Mouse (Mus musculus) kidney, postnatal 4 days (tissue): ENCODE data around the gene Col5a2.

ENCODE experiments used
- DNase-seq, 2 experiments: peaks; one replicate each; pipeline ENCODE4 v3.0.0; 2021; ENCODE audit warnings: mixed read lengths in 2 of 2

Col5a2 gene

DNA sequence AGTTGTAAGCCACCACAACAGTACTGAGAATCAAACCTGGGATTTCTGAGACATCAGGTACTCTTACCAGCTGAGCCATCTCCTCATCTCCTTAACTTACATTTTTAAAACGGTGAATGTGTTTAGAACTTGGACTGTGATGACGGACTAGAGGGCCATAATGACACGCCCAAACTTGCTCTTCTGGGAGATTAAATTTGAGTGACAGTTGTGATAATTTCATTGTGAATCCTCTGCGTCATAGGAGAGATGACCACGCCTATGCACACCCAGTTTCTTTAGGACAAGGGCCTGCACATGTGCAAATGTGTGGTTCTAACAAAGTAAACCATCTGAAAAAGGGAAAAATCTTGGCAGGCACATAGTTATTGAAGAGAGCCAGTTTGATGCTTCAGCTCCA is 79.2 kb downstream of the Col5a2 start:
- DNase-seq = no peak

DNA sequence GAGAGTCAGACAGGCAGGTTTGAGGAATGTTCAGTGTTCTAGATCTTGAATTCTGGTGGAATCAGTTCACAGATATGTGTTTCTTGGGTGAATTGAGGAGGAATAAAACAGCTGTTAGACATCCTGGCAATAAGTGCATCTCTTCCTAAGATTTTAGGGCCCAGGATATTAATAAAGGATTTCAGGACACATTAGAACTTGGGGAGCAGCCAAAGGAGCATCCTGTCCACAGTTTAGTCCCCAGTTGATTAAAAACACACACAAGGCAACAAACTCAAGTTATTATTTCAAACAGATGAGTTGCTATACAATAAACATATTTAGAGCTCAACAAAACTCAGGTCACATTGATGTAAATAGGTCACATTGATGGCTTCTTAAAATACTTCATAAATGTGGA is 82.5 kb downstream of the Col5a2 start:
- no peak for DNase-seq

DNA sequence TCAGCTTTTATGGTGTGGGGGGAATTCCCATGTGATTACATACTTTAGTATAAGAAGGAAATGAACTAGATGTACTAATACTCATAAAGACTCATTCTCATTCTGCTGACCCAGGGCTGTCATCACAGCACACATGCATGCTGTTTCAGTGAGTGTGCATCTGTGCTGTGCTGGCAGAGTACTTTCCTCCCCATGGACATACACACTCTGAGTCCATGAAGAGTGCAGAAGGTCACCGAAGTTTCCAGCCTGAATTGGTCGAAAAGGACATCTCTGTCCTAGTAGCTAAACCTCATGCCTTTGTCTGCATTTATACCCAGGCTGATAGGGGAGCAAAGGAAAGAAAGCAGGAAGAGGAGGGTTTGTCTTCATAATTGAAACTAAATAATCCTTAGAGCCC is 83.2 kb downstream of the Col5a2 start:
- DNase-seq = no peak

DNA sequence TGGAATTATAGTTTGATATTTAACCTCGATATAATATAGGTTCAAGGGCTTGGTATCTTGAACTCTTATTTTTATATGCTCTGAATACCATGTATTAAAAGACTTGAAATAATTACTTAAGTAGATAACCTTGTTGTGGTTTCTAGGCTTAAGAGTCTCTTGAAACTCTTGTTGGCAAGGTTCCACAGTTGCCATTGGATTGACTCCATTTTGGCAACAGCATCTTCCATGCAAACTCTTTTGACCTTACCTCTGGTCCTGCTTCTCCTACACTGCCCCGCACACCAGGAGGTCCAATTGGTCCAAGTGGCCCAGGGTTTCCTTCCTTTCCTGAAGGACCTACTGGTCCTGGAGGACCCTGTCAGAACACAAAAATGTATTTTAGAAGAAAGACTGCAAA is 121.2 kb downstream of the Col5a2 start:
- no peak for DNase-seq

DNA sequence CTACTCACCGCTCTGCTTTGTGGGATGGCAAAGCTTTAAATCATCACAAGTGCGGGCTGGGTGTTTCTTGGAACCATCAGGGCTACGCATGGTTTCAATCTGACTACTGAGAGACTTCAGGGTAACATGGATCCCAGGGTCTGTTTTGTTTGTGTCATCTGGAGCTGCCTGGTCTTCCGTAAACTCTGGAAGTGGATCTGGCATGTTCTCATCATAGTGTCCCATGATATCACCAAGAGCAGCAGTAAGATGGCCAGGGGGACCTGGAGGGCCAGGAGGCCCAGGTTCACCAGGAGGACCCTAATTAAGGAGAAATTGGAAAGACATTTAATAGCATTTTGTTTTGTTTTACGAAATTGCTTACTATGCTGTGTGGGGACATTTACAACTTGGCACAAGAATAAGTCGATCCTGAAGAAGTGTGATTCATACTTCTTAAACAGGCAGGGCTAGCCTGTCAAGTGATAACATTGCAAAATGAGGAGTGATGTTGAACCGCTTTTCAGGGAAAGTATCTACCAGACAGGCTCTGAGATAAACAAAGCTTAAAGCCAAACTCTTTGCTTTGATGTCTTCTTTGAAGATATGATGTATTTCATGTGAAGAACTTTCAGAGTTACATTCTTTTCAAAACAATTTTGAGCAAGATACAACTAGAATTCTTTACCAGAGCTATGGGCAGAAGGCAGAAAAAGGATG is 122.9 kb downstream of the Col5a2 start:
- no peak for DNase-seq

DNA sequence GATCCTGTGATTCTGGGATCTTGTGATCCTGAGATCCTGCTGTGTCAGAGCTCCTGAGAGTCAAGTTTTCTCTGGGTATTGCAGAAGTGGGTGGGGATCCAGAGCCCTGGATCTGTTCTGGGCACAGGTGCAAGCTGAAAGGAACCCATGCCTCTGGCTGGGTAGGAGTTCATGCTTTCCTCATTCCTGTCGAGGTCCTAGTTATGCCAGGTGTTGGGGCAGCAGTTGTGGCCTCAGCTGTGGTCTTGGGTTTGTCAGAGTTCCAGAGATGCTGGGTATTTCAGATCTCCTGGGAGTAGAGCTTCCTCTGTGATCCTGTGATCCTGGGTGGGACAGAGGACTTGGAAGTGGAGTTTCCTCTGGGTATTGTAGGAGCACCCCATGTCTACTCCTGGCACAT is 137.7 kb downstream of the Col5a2 start:
- no peak for DNase-seq

DNA sequence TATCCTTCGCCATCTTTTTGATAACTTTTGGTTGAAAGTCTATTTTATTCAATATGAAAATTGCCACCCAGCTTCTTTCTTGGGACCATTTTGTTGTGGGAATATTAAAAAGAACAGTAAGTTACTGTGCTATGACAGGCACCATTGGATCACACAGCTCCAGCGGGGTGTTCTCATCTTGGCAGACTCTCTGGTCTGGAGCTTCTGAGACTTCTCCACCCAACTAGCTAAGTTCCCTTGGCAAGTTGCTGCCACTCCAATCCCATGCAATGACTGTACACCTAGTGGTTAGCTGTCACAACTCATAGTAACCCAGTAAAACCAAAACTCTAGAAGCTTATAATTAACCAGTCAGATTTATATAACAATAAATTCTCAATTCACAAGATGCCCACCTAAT is 139.8 kb downstream of the Col5a2 start:
- no peak for DNase-seq

DNA sequence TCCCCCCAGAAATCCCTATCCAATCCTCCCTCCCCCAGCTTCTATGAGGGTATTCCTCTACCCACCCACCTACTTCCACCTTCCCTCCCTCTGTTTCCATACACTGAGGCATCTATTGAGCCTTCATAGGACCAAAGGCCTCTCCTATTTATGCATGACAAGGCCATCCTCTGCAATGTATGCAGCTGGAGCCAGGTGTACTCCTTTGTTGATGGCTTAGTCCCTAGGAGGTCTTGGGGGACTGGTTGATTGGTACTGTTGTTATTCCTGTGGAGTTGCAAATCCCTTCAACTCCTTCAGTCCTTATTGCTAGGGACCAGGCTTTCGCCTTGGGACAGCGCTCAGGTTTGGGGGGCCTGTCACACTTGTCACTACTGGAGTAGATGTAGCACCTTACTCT is 143.4 kb downstream of the Col5a2 start:
- DNase-seq = no peak

DNA sequence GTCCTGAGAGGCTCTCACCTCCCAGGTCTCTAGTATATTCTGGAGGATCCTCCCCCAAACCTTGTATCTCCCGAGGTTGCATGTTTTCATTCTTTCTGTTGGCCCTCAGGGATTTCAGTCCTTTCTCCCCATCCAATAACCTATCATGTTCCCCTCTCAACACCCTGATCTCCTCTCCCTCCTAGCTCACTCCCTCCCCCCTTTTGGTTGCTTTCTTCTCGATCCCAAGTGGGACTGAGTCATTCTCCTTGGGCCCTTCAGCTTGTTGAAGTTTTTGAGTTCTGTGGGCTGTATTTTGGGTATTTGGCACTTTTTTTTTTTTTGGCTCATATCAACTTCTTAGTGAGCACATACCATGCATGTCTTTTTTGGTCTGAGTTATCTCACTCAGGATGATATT is 143.9 kb downstream of the Col5a2 start:
- no peak for DNase-seq

DNA sequence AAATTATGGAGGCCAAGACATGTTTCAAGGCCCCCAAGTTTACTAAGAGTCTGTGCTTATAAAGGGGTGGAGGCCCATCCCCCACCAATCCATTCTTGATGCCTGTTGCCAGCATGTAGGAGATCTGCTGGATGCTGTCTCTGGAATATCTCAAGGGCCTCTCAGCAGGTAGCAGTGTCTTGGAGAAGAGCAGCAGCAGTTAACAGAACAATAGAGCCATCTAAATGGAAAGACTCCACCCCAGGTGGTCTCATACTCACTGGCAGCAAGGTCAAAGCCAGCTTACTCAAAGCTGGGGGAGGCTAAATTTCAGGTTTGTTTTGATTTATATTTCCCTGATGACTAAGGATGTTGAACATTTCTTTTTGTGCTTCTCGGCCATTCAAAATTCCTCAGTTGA is 145.1 kb downstream of the Col5a2 start:
- no peak for DNase-seq

DNA sequence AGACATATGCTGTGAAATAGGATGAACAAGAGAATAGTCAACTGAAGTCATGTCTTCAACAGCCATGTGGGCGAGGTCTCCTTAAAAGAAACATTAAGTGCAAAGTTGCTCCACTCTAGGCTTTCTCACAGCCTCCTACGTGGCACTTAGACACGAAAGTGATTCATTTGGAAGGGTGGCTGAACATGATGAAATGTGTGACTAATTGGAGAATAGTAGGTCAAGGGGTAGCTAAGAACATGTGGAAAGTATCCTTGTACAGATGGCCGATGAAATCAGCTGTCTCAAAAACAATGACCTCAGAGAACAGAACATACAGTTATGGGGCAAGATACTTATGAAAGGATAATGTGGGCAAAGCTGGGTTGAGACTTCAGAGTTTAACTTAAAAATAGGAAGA is 147.1 kb downstream of the Col5a2 start:
- peak in 1 of 2 experiments; percentile 10 for DNase-seq

DNA sequence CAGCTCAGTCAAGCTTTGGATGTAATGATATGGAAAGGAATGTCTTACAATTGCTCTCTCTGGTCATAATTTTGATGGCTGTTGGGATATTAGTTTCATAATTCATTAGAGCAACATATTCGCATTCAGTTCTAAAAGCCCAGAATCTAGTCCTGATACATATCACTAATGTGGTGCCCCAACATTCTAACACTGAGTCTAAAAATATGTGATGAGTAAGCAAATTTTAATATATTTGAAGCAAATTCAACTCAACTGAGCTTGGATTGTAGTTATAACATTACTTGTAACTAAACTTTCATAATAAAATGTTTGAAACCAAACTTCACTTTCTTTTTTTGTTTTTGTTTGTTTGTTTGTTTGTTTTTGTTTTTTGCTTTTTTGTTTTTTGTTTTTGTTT is 173.9 kb downstream of the Col5a2 start:
- DNase-seq = no peak
